Mouse (Mus musculus): Measurements from ENCODE around the gene Hepacam. TPM values are rescaled to one million over a fixed set of nuclear protein-coding genes. Genes with fewer than 3 reads are reported as not detected.

Hepacam gene
- polyA plus RNA-seq, 1 experiment from 2014 or later, result not detected

DNA sequence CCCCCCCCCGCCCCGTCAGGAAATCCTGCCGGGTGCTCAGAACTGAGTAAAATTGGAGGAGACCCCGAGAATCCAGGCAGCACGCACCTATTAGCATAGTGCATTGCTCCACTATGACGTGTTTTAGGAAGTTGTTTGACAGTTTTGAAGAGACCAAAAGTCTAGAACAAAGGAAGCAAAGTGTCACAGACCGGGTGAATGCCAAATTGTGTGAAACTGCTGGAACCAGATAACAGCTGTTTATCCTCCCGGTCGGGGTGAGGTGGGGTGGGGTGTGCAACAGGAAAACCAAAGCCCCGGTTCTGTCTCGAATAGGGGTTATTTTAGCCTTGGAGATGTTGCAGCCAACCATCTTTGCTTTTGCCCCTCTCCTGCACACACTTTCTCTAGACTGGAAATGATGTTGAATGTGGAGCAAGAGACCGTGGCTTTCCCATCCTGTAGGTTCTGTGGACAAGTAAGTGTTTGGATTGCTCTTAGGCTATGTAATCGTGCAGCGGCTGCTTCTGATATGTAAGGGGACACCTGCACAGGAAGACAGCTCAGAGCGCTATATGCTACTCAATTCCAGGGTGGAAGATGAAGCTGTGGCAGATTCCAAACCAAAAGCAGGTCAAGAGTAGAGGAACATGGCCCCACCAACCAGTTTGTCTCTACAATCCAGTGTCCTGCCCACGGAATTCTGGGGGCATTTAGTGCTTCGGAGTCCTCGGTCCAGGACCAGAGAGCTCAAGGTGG lies 66.8 kb downstream of the Hepacam start:
- peaks cover 57% of the 10 kb centered on the region for H3K27me3 ChIP-seq (ENCODE audit: control insufficient read depth, insufficient read depth, low read length)

DNA sequence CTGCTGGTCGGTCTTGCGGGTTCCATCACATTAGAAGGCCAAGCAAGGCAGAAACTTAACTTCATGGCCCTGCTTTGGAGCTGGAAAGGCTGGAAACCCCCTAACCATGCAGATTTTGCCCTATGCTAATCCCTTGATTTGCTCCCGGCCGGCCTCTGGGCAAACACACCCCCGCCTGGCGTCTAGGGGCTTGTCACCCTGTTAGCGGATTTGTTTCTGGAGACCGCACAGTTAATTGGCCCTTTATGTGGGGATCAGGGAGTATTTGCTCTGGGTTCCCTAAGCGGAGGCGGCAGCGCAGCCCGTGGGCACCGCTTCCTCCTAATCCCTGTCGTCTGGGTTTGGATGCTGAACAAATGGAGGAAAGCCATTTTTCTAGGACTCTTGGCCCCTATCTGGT lies 67.8 kb downstream of the Hepacam start:
- H3K36me3 ChIP-seq (ENCODE audit: control insufficient read depth, insufficient read depth, low read length), result no peaks in the 10 kb centered on the region
- no peak overlapping the region for H3K4me3 ChIP-seq (ENCODE audit: low read depth, low read length)
- H3K4me2 ChIP-seq (replicated peaks; ENCODE audit: low read depth, low read length), result no peak overlapping the region
- ATAC-seq (ENCODE audit: insufficient number of reproducible peaks, insufficient read depth, low FRiP score, low read depth), result no peak
- H3K9me3 ChIP-seq (ENCODE audit: control insufficient read depth, low read depth, low read length), result no peaks in the 10 kb centered on the region
- no peak overlapping the region for H3K9ac ChIP-seq (replicated peaks; ENCODE audit: low read depth, low read length)
- peaks cover 8% of the 10 kb centered on the region; the same call in 1 of the 2 replicates for H3K4me1 ChIP-seq (ENCODE audit: control insufficient read depth, insufficient read depth, low read length)
- no peak overlapping the region for H3K27ac ChIP-seq (ENCODE audit: low read length)
- WGBS, result 1% methylated on average over 14 of the region's 14 CpGs
- H3K27me3 ChIP-seq (ENCODE audit: control insufficient read depth, insufficient read depth, low read length), result peaks cover 48% of the 10 kb centered on the region

More for the DNA sequence above, 66.8 kb downstream of the Hepacam start:
- ATAC-seq (ENCODE audit: insufficient number of reproducible peaks, insufficient read depth, low FRiP score, low read depth), result no peak
- 1% methylated on average over 18 of the region's 18 CpGs for WGBS
- H3K9ac ChIP-seq (replicated peaks; ENCODE audit: low read depth, low read length), result no peak overlapping the region
- H3K9me3 ChIP-seq (ENCODE audit: control insufficient read depth, low read depth, low read length), result no peaks in the 10 kb centered on the region
- no peak overlapping the region for H3K27ac ChIP-seq (ENCODE audit: low read length)
- no peaks in the 10 kb centered on the region for H3K36me3 ChIP-seq (ENCODE audit: control insufficient read depth, insufficient read depth, low read length)
- no peak overlapping the region for H3K4me3 ChIP-seq (ENCODE audit: low read depth, low read length)
- H3K4me2 ChIP-seq (replicated peaks; ENCODE audit: low read depth, low read length), result no peak overlapping the region
- peaks cover 8% of the 10 kb centered on the region; the same call in 1 of the 2 replicates for H3K4me1 ChIP-seq (ENCODE audit: control insufficient read depth, insufficient read depth, low read length)

GRCm38 (mm10) chr9:37435616-37436015 lies 68.5 kb downstream of the Hepacam start:
- no peak for ATAC-seq (ENCODE audit: insufficient number of reproducible peaks, insufficient read depth, low FRiP score, low read depth)
- H3K9me3 ChIP-seq (ENCODE audit: control insufficient read depth, low read depth, low read length), result no peaks in the 10 kb centered on the region
- H3K9ac ChIP-seq (replicated peaks; ENCODE audit: low read depth, low read length), result no peak overlapping the region
- no peak overlapping the region for H3K27ac ChIP-seq (ENCODE audit: low read length)
- H3K36me3 ChIP-seq (ENCODE audit: control insufficient read depth, insufficient read depth, low read length), result no peaks in the 10 kb centered on the region
- H3K4me1 ChIP-seq (ENCODE audit: control insufficient read depth, insufficient read depth, low read length), result peaks cover 8% of the 10 kb centered on the region; the same call in 1 of the 2 replicates
- no peak overlapping the region for H3K4me2 ChIP-seq (replicated peaks; ENCODE audit: low read depth, low read length)
- WGBS, result 5% methylated on average over 4 of the region's 4 CpGs
- peaks cover 43% of the 10 kb centered on the region for H3K27me3 ChIP-seq (ENCODE audit: control insufficient read depth, insufficient read depth, low read length)
- H3K4me3 ChIP-seq (ENCODE audit: low read depth, low read length), result no peak overlapping the region

Other genes with a start within 250 kb of the Hepacam start
- 6.1 and 7.5 TPM in 2 replicates for gene Pknox2, start 219.9 kb upstream of the Hepacam start, polyA plus RNA-seq (2014; fragmentation: Nextera tagmentation; extraction: Ambion mirVana)
- gene Tmem218, start 159.1 kb upstream of the Hepacam start, polyA plus RNA-seq (2014; fragmentation: Nextera tagmentation; extraction: Ambion mirVana), result 12.5 and 13.3 TPM in 2 replicates
- gene Slc37a2, start 111.6 kb upstream of the Hepacam start, polyA plus RNA-seq (2014; fragmentation: Nextera tagmentation; extraction: Ambion mirVana), result 1.1 and 2.1 TPM in 2 replicates
- gene Ccdc15, start 18.9 kb upstream of the Hepacam start, polyA plus RNA-seq (2014; fragmentation: Nextera tagmentation; extraction: Ambion mirVana), result 8.6 and 9.9 TPM in 2 replicates
- 8.9 and 12.0 TPM in 2 replicates for gene Robo4, start 34.5 kb downstream of the Hepacam start, polyA plus RNA-seq (2014; fragmentation: Nextera tagmentation; extraction: Ambion mirVana)
- gene Robo3, start 65.9 kb downstream of the Hepacam start, polyA plus RNA-seq (2014; fragmentation: Nextera tagmentation; extraction: Ambion mirVana), result 0.06 TPM in 1 of 2 replicates, not detected in the other
- 33.2 and 38.9 TPM in 2 replicates for gene Msantd2, start 122.0 kb downstream of the Hepacam start, polyA plus RNA-seq (2014; fragmentation: Nextera tagmentation; extraction: Ambion mirVana)
- gene Esam, start 160.7 kb downstream of the Hepacam start, polyA plus RNA-seq (2014; fragmentation: Nextera tagmentation; extraction: Ambion mirVana), result 57.9 and 58.3 TPM in 2 replicates
- gene Vsig2, start 171.9 kb downstream of the Hepacam start, polyA plus RNA-seq (2014; fragmentation: Nextera tagmentation; extraction: Ambion mirVana), result 44.3 and 56.9 TPM in 2 replicates
- 4.7 and 5.7 TPM in 2 replicates for gene Nrgn, start 185.6 kb downstream of the Hepacam start, polyA plus RNA-seq (2014; fragmentation: Nextera tagmentation; extraction: Ambion mirVana)
- gene Siae, start 188.3 kb downstream of the Hepacam start, polyA plus RNA-seq (2014; fragmentation: Nextera tagmentation; extraction: Ambion mirVana), result 12.7 and 14.0 TPM in 2 replicates
- 5.3 and 7.4 TPM in 2 replicates for gene Spa17, start 246.4 kb downstream of the Hepacam start, polyA plus RNA-seq (2014; fragmentation: Nextera tagmentation; extraction: Ambion mirVana)

Measured in stomach, embryonic 14.5 days (tissue).